Mouse (Mus musculus) embryo, embryonic 9.5 days (tissue): Measurements from ENCODE around the gene Spopl.
A peak's percentile ranks its signal among the peaks of the same experiment; 100 is the strongest.
"Not testable (repeated sequence)": the region's sequence is repeated elsewhere in the genome, so short reads cannot be mapped to it uniquely, and the experiment has no call there.

Experiments
- DNase-seq: peaks from one replicate; pipeline ENCODE4 v3.0.0-alpha.2; 2017; ENCODE audit errors: extremely low spot score

Spopl gene

DNA sequence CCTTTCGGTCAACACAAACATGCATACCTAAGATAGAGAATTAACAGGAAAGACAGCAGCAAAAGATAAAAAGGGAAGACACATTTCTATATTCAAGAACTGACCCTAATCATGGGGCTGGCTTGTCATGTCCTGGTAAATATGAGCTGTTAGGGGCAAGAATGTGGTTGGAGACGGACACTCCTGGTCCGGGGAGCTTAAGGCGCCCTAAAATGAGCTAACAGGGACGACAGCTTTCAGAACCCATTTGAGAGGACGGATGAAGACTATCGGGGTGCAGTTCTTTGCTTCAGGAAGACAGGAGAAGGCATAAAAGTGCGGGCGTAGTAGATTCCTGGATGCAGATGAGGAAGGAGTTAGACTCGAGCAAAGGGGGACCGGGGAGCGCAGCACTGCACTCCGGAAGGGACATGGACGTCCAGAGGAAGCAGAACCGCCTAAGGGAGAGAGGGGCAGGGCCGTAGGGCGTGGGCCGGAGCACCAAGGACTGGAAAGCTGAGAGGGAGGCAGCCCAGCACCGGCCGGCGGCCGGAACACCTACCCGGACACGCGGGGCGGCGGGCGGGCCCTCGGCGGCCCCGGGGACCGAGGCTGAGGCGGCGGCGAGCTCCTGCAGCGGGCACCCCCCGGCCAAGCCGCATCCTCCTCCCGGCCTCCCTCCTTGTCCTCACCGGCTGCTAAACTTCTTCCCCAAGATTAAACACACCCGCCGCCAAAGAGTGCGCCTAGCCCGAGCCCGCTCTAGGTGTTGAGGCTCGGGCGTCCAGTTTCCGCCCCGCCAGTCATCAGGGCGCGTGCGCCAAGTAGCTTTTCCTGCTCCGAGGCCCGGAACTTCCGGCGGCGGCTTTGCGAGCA, at the start of gene Spopl:
Gene Spopl (minus strand): TSS at position 805 of the 855 bp plus-strand sequence.
- DNase-seq, result peak; percentile 75

DNA sequence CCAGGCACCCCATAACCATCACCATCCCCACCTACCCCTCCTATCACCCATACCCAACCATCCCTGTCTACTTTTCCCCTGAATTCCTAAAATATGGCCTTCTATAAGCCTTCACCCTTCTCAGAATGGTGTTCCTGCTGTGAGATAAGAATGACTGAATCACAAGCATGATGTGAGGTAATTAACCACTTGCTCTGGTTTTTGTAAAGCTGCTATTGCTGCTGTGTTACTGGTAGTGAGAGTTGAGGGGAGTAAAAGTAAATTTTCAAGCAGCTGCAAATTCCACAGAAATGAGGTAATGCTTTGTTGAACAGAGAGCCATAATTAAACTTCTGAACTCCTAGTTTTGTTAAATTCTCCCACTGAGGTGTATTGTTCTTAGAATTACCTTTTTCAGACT, 48.2 kb upstream of the Spopl start:
- no peak for DNase-seq

- no peak for DNase-seq
Measured at GRCm38 (mm10) chr2:23617989-23618388, 46.1 kb upstream of the Spopl start.

DNA sequence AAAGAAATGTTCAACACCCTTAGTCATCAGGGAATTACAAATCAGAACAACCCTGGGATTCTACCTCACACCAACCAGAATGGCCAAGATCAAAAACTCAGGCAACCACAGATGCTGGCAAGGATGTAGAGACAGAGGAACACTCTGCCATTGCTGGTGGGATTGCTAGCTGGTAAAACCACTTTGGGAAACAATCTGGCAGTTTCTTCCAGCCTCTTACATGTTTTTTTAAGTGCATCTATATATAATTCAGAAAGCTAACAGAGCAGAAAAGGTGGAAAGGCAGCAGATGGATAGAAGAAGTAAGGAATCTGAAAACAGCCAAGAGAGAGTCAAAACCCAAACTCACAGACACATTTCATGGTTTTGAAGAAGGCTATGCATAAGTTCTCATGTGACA, 33.5 kb upstream of the Spopl start:
- no peak for DNase-seq

DNA sequence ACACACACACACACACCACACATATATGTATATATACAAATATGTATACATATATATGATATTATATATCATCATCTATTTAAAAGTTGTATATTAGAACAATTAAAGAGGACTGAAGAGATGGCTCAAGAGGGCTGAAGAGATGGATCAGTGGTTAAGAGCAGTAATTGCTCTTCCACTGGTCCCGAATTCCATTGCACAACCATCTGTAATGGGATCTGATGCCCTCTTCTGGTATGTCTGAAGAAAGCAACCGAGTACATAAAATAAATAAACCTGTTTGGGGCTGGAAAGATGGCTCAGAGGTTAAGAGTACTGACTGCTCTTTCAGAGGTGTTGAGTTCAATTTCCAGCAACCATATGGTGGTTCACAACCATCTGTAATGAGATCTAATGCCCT, 16.9 kb upstream of the Spopl start:
- DNase-seq, result no peak

DNA sequence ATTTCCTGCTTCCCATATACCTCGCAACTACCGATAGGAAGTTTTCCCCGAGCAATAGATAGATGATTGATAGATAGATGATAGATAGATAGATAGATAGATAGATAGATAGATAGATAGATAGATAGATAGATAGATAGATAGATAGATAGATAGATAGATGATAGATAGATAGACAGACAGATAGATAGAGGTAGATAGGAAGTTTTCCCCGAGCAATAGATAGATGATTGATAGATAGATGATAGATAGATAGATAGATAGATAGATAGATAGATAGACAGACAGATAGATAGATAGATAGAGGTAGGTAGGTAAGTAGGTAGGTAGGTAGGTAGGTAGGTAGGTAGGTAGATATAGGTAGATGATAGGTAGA, 239 bp upstream of the Spopl start:
- not testable (repeated sequence) for DNase-seq

DNA sequence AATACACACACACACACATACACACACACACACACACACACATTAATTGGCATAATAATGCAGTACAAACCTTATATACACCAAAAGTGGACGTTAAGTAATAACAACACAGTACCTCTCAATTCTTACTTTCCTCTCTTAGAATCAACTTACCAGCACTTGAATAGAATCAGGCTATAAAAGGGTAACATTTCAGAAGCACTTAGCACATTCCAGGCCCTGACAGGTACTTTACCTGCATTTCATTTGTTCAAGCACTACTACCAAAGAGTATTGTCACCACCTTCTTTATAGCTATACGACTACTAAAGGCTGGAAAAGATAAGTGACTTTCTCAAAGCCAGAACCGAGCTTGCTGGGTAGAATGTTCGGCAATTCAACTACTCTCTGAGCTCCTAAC, 1.3 kb downstream of the Spopl start:
- no peak for DNase-seq

DNA sequence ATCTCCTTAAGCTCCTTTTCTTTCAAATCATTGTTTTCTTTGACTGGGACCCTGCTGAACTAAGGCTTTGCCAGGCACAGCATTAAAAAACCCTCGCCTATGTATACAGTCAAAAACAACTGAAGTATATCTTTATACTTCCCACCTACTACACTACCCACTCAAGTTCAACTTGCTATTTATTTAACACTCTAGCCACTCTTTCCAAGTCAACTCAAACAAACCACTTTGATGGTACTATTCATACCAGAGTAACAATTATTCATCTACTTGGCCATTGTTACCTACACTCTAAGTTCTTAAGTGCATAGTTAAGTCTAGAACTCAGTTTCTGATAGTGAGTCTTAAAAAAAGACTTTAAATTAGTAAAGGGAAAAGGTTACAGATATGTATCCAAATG, 3.1 kb downstream of the Spopl start:
- no peak for DNase-seq

DNA sequence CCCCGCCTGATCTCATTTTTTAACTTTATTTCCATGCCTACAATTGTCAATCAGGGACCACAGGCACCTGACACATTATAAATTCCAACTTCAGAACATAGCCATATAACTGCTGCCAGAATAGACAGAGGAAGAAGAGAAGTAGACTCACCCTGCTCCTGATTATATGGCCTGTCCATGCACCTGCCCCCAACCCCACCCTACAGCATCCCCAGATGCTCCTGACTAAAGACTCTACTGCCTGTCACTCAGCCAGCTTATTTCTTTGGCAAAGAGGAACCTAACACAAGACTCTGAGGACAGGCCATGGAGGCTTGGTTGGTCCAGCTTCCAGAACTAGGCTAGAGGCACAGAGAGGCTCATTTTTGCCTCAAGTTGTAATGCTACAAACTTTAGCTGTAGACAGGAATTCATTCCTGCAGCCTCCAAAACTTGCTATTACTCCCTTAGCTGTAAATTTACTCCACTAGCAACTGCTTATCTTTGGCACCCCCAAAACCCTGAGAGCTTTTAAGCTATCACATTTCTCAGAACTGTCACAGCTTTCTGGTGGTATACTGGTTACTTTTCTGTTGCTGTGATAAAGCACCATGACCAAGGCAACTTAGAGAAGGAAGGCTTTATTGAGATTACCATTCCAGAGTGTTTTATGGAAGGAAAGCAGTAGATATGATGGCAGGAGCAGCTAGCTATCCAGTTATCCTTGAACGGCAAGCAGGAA, 6.7 kb downstream of the Spopl start:
- no peak for DNase-seq

DNA sequence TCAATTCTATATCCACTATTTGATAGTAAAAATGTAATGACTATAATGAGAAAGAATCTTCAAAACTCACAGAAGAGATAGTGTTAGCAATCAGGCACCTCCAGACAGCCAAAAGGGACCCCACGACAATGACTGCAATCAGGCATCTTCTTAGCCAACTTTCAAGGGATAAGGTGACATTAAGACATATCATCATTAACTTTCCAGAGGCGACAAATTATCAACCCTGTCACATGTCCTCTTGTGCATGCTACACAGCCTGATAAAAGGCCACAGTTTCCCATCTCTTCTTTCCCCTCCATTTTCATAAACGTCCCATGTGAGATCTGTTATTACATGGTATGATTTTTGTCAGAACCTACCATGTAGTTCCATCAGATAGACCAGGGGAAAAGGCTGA, 9.0 kb downstream of the Spopl start:
- DNase-seq, result no peak

GRCm38 (mm10) chr2:23559186-23559585, 12.7 kb downstream of the Spopl start:
- DNase-seq, result no peak

GRCm38 (mm10) chr2:23551235-23551634, 20.7 kb downstream of the Spopl start:
- no peak for DNase-seq

- DNase-seq, result no peak
Measured at GRCm38 (mm10) chr2:23547220-23547619, 24.7 kb downstream of the Spopl start.

- DNase-seq, result no peak
Measured at GRCm38 (mm10) chr2:23539967-23540366, 31.9 kb downstream of the Spopl start.

DNA sequence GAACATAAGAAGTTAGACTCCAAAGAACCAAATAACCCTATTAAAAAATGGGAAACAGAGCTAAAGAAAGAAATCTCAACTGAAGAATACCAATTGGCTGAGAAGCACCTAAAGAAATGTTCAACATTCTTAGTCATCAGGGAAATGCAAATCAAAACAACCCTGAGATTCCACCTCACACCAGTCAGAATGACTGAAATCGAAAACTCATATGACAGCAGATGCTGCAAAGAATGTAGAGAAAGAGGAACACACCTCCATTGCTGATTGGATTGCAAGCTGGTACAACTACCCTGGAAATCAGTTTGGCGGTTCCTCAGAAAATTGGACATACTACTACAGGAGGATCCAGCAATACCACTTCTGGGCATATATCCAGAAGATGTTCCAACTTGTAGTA, 44.2 kb downstream of the Spopl start:
- not testable (repeated sequence) for DNase-seq

- no peak for DNase-seq
Measured at GRCm38 (mm10) chr2:23505141-23505540, 66.8 kb downstream of the Spopl start.

DNA sequence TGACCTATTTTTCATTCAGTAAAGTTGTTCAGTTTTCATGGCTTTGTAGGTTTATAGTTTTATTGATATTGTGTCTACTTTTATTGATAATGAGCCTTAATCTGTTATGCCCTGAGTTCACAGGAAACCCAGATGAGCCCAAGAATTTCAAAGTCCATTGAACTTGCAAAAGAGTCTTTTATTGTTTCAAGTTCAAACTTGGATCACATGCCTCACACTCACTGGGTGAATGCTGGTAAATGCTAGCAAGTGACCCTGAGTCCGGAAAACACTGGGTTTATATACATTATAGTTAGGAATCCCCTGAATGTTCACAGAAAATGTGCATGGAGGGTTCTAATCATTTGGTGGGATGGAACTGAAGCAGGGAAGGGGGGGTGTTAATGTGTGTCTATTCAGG, 90.2 kb downstream of the Spopl start:
- no peak for DNase-seq

GRCm38 (mm10) chr2:23467471-23467870, 104.4 kb downstream of the Spopl start:
- DNase-seq, result no peak

GRCm38 (mm10) chr2:23457452-23457851, 114.5 kb downstream of the Spopl start:
- no peak for DNase-seq
